Mouse (Mus musculus): ENCODE data around the gene Alox5ap. TPM values are rescaled to one million over a fixed set of nuclear protein-coding genes. Genes with fewer than 3 reads are reported as not detected.

Alox5ap gene
- total RNA-seq, 2 experiments from 2014 or later, result 5.3 to 6.7 TPM

Small RNA genes lying within 50 kb of the gene (microRNA-seq; reads per million reads assigned to microRNA genes)
- not detected for gene Gm24105

Other genes starting within 250 kb of the Alox5ap start
- gene Uspl1, start 80.4 kb upstream of the Alox5ap start, total RNA-seq (2021), result 10 to 100 TPM; 27.4 to 30.9 TPM
- 100 to 1,000 TPM; 100 to 119 TPM for gene Hmgb1, start 80.3 kb upstream of the Alox5ap start, total RNA-seq (2021)
- 10 to 100 TPM in 1 of 2 experiments, 1 to 10 TPM in 1; 9.5 to 15.6 TPM for gene Medag, start 147.0 kb downstream of the Alox5ap start, total RNA-seq (2021)
- not detected for gene Tex26, start 174.9 kb downstream of the Alox5ap start, total RNA-seq (2021)